Mouse (Mus musculus): ENCODE results near the gene Tsfm. TPM values are rescaled to one million over a fixed set of nuclear protein-coding genes. Genes with fewer than 3 reads are reported as not detected.

The Tsfm gene
- total RNA-seq, 2 experiments from 2014 or later: 29.7 to 30.1 TPM

DNA sequence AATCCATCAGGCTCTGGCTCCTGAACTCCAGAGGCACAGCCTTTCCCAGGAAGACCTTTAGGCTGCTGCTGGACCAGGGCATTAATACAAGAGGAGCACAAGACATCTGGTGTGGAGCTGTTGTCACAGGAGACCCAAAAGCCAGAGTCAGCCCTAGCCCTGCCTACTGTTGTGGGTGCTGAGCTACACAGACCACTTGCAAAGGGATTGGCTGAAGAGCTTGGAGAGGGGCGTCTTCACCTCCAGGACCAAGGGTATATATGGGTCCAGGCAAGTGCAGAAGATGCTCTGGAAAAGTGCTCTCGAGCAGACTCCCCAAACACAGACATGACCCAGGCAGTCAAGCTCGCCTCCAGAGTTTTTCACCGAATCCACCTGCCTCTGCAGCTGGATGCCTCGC is 17.3 kb upstream of the Tsfm start, which contains the start of gene Cyp27b1:
Gene Cyp27b1, plus strand, starts transcription at position 297 of the 400 bp plus-strand sequence.
- no peak within 1 kb of the TSS for H3K4me3 ChIP-seq
- no peak within 1 kb of the TSS for H3K27ac ChIP-seq
- no peak for TF ChIP-seq CTCF (conservative IDR thresholded peaks at IDR 0.05)
- DNase-seq (ENCODE audit: low spot score in 2 of 2): no peak

DNA sequence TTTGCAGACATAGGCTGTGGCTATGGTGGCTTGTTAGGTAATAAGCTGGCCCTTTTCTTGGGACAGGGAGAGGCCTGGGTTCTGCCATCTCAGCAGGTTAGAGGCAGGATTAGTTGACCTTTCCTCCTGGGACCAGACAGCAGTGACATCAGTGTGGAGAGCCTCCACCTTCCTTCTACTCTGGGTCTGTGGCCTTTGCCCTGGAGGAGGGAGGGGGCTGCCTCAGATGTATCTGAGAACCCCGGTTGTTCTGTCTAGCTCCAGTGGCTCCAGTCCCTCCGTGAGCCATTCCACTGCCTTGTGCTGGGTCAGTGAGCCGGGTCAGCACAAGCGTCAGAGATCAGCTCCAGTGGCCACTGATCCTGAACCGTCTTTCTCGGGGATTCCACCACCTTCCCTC is 12.5 kb upstream of the Tsfm start:
- no peak for TF ChIP-seq CTCF (conservative IDR thresholded peaks at IDR 0.05)
- no peak overlapping the region for H3K4me3 ChIP-seq
- no peak overlapping the region for H3K27ac ChIP-seq
- DNase-seq (ENCODE audit: low spot score in 2 of 2): no peak

DNA sequence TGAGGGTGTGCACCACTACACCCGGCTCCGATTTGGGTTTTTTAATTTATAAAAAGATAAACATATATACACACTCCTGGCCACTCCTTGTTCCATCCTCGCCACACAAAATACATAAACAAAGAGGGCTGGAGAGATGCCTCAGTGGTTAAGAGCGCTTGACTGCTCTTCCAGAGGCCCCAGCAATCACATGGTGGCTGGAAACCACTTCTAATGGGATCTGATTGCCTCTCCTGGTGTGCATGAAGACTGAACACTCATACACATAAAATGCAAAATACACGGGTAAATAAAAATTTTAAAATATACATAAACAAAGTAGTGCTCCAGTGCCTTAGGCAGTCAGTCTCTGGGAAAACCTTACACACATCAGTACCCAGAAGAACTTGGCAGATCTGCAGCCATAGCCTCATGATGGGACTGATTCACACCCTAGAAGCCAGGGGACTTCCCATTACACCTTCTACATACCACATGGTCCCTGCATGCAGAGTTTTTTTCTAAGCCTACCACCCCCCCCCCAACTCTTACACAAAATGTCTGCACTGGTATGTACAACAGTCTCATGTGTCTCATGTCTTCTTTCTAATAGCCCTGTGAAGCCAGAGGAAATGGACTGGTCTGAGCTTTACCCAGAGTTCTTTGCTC is 12.0 kb upstream of the Tsfm start:
- no peak for DNase-seq (ENCODE audit: low spot score in 2 of 2)
- Histone ChIP-seq H3K4me3 (peak overlapping the region; percentile 99), H3K27ac (peak overlapping the region; percentile 77)
- TF ChIP-seq CTCF (conservative IDR thresholded peaks at IDR 0.05): no peak

DNA sequence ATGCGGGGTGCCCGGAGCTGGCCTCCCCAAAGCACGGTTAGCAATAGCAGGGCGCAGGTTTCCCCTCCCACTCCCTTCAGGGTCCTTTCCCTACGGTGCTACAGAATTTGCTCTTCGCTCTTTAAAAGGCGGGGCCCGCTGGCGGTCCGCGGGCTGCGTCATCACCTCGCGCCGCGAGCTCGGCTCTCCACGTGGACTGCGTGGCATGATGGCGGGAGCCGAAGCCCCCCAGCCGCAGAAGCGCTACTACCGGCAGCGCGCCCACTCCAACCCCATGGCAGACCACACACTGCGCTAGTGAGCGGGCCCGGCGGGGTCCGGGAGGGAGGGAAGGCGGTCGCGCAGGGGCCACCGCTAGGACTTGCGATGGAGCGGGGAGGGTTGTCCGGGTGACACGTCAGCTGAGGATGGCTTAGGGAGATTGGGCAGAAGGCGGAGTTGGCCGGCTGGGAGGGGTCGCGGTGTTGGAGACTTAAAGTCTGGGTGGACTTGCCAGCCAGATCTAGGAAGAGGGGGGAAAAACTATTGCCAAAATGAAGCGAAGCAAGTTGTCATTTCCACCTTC is 11.2 kb upstream of the Tsfm start:
- DNase-seq (ENCODE audit: low spot score in 2 of 2): peak; percentile 88 to 91
- peak overlapping the region; percentile 99 for H3K4me3 ChIP-seq
- TF ChIP-seq CTCF (conservative IDR thresholded peaks at IDR 0.05): peak; percentile 19; the same call in 1 of the 2 replicates
- peak overlapping the region; percentile 77 for H3K27ac ChIP-seq

DNA sequence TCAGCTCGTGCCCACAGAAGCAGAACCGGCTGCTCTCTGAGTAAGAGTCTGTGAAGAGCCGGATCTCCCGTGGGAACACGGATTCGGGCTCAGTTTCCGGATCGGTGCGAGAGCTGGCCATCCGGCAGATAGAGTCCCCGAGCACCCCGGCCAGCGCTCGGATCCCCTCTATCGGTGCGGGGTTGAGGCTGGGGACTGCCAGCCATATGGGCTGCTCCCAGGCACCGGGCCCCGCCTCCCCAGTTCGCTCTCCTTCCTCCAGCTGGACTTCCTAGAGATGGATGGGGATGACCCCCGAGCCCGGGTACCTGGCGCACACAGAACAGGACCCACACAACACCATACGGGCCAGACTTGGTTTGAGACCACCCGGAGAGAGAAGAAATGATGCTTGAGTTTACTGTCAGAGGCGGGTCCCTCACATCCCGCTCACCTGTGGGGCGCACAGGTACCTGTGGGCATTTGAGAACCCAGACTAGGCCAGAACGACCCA is 10.7 kb upstream of the Tsfm start, which contains the start of the genes Mettl1 and Eef1akmt3:
Gene Mettl1, plus strand, starts transcription at position 141 of the 493 bp plus-strand sequence.
Gene Eef1akmt3, minus strand, starts transcription at position 240 of the 493 bp plus-strand sequence.
- Histone ChIP-seq H3K27ac (peak within 1 kb of the TSS; percentile 77), H3K4me3 (peak within 1 kb of the TSS; percentile 99)
- peak in 1 of 2 experiments; percentile 28 for DNase-seq (ENCODE audit: low spot score in 2 of 2)
- TF ChIP-seq CTCF (conservative IDR thresholded peaks at IDR 0.05): no peak

DNA sequence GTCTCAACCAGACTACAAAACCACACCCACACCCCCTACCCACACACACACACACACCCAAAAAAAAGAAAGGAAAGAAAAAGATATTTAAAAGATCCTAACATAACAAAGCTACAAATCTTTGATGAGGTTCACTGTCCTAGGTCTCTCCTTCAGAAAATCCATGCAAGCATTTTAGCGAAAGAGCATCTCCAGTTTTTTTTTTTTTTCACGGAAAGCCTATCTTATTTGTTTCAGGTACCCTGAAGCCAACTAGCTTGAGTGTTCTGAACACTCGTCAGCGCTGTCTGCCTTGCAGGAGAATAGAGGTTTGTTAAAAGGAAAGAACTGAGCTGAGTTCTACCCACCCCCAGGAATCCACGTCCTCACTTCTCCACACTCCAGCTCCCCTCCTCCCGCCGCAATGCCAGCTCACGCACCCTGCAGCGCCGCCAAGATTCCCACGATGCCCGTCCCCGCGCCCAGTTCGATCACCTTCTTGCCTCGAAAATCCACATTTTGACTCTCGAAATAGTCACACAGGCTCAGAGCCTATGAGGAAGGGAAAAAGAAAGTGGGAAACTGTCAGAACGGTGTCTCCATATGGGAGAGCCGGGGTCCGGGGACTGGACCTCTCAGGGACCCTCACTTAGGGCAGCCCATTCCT is 10.1 kb upstream of the Tsfm start:
- Histone ChIP-seq H3K4me3 (peak overlapping the region; percentile 99), H3K27ac (peak overlapping the region; percentile 77)
- TF ChIP-seq CTCF (conservative IDR thresholded peaks at IDR 0.05): no peak
- no peak for DNase-seq (ENCODE audit: low spot score in 2 of 2)

DNA sequence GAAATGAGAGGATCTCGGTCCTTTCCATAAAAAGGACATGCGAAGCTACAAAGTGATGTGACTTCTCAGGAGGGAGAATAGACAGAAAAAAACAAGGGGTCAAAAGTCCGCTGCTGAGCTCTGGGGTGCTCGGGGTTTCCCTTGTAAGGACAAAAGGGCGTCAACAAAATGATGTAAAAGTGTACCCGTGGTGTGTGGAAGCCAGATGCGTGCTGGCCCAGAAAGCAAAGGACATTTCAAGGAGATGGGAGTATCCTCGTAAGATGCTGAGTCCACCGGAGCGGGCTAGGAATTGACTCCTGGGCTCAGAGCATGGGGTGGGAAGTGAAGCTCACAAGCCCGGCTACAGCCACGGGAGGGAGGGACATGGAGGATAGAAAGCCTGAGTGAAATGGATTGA is 7.0 kb upstream of the Tsfm start:
- Histone ChIP-seq H3K27ac (no peak overlapping the region), H3K4me3 (no peak overlapping the region)
- no peak for TF ChIP-seq CTCF (conservative IDR thresholded peaks at IDR 0.05)
- DNase-seq (ENCODE audit: low spot score in 2 of 2): no peak

DNA sequence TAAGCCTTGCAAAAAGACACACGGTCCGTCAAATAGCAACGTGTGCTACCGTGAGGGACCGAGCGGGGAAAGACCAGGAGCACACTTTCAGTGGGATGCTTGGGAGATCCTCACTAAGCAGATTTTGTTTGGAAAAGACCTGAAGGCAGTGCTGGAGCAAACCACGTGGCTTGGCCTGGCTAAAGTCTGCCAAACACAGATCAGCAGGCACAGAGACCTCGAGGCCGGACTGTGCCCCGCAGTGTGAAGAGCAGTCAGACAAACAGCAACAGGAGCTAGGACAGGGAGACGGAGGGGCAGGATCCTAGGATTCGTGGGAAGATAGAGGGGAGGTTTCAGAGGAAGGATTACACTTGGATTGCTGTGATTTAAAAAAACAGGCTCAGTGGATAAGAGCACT is 5.6 kb upstream of the Tsfm start:
- no peak for TF ChIP-seq CTCF (conservative IDR thresholded peaks at IDR 0.05)
- Histone ChIP-seq H3K4me3 (no peak overlapping the region), H3K27ac (no peak overlapping the region)
- DNase-seq (ENCODE audit: low spot score in 2 of 2): no peak

DNA sequence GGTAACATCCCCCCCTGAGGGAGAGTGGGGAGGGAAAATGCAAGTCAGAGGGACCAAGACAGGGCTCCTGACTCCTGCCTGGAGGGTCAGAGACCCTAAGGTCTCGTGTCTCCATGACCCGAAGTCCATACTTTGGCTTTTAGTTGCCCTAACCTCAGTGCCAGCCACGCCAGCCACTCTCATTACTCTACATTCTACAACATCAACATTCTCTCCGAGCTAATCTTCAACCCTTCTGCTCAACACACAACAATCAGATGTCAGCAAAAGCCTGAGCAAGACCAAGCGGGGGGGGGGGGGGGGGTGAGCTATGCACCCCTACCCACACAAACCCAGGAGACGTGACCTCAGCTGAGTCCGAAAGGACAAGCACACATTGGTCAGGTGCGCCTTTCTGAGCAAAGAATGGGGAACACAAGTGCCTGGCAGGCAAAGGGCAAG is 2.7 kb upstream of the Tsfm start:
- TF ChIP-seq CTCF (conservative IDR thresholded peaks at IDR 0.05): no peak
- H3K4me3 ChIP-seq: no peak overlapping the region
- no peak for DNase-seq (ENCODE audit: low spot score in 2 of 2)
- no peak overlapping the region for H3K27ac ChIP-seq

DNA sequence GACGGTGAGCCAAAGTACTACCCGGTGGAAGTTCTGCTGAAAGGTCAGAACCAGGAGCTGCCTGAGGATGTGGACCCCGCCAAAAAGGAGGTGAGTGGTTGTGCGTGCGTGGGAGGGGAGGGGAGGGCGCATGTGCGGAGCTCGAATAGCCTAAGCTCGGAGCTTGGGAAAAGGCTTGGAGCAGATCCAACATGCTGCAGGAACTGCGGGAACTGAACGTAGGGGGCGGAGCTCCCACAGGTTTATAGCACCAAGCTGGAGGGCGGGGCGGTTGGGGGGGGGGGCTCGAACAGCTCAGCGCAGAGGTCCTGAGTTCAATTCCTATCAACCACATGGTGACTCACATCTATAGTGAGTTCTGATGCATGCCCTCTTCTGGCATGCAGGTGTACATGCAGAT is 12.2 kb downstream of the Tsfm start:
- DNase-seq (ENCODE audit: low spot score in 2 of 2): no peak
- Histone ChIP-seq H3K27ac (no peak overlapping the region), H3K4me3 (no peak overlapping the region)
- no peak for TF ChIP-seq CTCF (conservative IDR thresholded peaks at IDR 0.05)

DNA sequence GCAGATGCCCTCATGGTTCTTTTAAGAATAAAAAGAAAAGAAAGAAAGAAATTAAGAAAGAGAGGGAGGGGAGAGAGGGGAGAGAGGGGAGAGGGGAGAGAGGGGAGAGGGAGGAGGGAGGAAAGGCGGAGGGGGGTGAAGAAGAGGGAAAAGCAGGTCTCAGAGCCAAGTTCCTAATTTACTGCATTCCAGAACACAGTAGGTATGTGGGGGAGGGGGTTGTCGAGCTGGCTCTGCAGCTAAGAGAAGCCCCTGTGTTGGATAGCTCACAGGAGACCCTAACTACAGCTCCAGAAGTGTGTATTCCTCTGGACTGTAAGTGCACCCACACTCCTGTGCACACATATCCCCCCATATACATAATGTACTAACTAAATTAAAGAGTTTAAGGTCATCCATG is 13.6 kb downstream of the Tsfm start:
- no peak overlapping the region for H3K27ac ChIP-seq
- H3K4me3 ChIP-seq: no peak overlapping the region
- no peak for TF ChIP-seq CTCF (conservative IDR thresholded peaks at IDR 0.05)
- no peak for DNase-seq (ENCODE audit: low spot score in 2 of 2)

DNA sequence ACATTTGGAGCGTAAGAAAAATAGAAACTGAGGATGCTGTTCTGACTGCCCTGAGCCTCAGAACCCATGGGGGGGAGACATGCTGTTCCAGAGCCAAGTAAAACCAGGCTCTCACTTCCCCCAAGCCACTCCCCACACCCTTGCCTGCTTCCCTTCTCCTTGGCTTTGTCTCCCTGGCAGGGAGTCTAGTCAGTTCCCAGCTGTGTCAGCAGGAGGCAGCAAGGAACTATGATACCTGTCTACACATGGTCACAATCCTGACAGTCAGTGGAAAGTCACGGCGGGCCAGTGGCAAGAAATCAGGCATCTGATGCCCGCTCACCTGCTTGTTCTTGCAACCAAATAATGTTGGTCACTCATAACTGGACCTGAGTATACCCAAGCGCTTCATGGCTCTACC is 14.2 kb downstream of the Tsfm start:
- no peak overlapping the region for H3K27ac ChIP-seq
- H3K4me3 ChIP-seq: no peak overlapping the region
- DNase-seq (ENCODE audit: low spot score in 2 of 2): no peak
- peak; percentile 46 for TF ChIP-seq CTCF (conservative IDR thresholded peaks at IDR 0.05)

DNA sequence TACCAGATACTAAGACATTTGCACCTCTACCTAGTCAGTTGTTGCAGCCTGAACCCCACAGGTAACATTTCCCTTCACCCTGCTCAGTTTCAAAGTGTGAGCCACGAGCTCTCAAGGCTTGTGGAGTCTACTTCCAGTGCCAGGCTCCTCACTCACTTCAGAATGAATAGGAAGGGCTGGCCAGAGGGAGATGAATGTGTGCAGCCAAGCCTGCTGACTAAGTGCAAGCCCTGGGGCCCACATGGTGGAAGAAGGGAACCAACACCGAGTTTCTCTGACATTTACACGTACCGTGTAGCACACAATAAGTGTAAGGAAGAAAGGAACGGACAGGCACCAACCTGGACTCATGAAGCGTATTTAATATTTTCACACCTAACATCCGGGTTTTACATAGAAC is 26.8 kb downstream of the Tsfm start:
- no peak for TF ChIP-seq CTCF (conservative IDR thresholded peaks at IDR 0.05)
- H3K27ac ChIP-seq: no peak overlapping the region
- DNase-seq (ENCODE audit: low spot score in 2 of 2): no peak
- no peak overlapping the region for H3K4me3 ChIP-seq

Data from layer of hippocampus, adult 2 months (tissue).